Mouse (Mus musculus) splenic B cell, adult 2 months (primary cell): ENCODE data around the gene Asap2.

Experiments
- DNase-seq: peaks from one replicate; pipeline ENCODE4 v3.0.0-alpha.2; 2011; ENCODE audit warnings: low read depth, low spot score
- H3K27me3 ChIP-seq: 2 replicates; pipeline ENCODE4 v1.6.1; 2012; ENCODE audit warnings: mild to moderate bottlenecking, low read length, moderate library complexity, mixed read lengths; ENCODE audit not compliant: control insufficient read depth, poor library complexity, insufficient read depth, severe bottlenecking
- H3K36me3 ChIP-seq: 2 replicates; pipeline ENCODE4 v1.6.1; 2012; ENCODE audit warnings: mild to moderate bottlenecking, low read length, moderate library complexity, mixed read lengths; ENCODE audit not compliant: control insufficient read depth, poor library complexity, insufficient read depth, severe bottlenecking

The Asap2 gene

GRCm38 (mm10) chr12:21229076-21229918 is 239.0 kb downstream of the Asap2 start:
- no peaks in the 10 kb centered on the region for H3K36me3 ChIP-seq
- H3K27me3 ChIP-seq, result no peaks in the 10 kb centered on the region
- DNase-seq, result no peak

DNA sequence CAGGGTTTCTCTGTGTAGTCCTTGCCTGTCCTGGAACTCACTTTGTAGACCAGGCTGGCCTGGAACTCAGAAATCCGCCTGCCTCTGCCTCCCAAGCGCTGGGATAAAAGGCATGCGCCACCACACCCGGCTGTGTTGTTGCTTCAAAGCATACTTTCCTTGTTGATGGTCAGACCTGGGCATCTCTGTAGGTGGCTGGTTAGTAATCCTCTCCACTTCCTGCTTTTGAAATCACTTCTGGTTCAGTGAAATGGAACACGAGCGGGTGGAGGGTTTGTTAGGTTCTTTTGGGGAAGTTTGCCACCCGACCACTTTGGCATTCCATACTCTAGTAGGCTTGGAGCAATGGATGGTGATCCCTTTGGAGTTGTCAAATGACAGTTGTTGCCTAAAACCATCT is 243.5 kb downstream of the Asap2 start:
- no peaks in the 10 kb centered on the region for H3K27me3 ChIP-seq
- DNase-seq, result no peak
- no peaks in the 10 kb centered on the region for H3K36me3 ChIP-seq

DNA sequence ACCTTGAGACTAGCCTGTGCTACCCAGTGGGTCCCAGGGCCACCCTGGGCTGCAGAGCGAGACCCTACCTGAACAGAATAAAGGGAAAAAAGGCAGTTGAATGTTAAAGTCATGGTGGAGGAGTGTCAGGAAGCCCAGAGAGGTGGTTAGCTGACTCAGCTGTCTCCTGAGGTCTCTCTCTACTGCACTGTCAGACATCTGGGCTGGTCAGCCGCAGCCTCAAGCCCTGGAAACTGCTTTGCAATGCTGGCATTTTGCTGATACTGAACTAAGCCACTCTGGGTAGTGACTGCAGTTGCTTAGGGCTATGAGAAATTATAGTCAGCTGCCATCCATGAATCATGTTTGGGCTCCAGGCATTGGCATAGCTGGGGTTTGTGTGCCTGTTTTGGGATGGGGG is 244.3 kb downstream of the Asap2 start:
- H3K36me3 ChIP-seq, result no peaks in the 10 kb centered on the region
- no peak for DNase-seq
- no peaks in the 10 kb centered on the region for H3K27me3 ChIP-seq

- no peaks in the 10 kb centered on the region for H3K27me3 ChIP-seq
- no peak for DNase-seq
- no peaks in the 10 kb centered on the region for H3K36me3 ChIP-seq
These were observed 251.7 kb downstream of the Asap2 start for GRCm38 (mm10) chr12:21241965-21242364.

- no peaks in the 10 kb centered on the region for H3K27me3 ChIP-seq
- H3K36me3 ChIP-seq, result no peaks in the 10 kb centered on the region
These were observed 254.2 kb downstream of the Asap2 start for GRCm38 (mm10) chr12:21244375-21244960.

GRCm38 (mm10) chr12:21247711-21248392 is 257.6 kb downstream of the Asap2 start:
- no peaks in the 10 kb centered on the region for H3K36me3 ChIP-seq
- H3K27me3 ChIP-seq, result no peaks in the 10 kb centered on the region
- no peak for DNase-seq

More at GRCm38 (mm10) chr12:21244375-21244960, 254.2 kb downstream of the Asap2 start:
- DNase-seq, result no peak

GRCm38 (mm10) chr12:21260494-21261256 is 270.4 kb downstream of the Asap2 start:
- peak; percentile 49 for DNase-seq
- Histone ChIP-seq H3K27me3 (no peaks in the 10 kb centered on the region), H3K36me3 (peaks cover 1% of the 10 kb centered on the region; the same call in 1 of the 2 replicates)

GRCm38 (mm10) chr12:21261521-21261920 is 271.3 kb downstream of the Asap2 start:
- Histone ChIP-seq H3K27me3 (no peaks in the 10 kb centered on the region), H3K36me3 (peaks cover 1% of the 10 kb centered on the region; the same call in 1 of the 2 replicates)
- no peak for DNase-seq

DNA sequence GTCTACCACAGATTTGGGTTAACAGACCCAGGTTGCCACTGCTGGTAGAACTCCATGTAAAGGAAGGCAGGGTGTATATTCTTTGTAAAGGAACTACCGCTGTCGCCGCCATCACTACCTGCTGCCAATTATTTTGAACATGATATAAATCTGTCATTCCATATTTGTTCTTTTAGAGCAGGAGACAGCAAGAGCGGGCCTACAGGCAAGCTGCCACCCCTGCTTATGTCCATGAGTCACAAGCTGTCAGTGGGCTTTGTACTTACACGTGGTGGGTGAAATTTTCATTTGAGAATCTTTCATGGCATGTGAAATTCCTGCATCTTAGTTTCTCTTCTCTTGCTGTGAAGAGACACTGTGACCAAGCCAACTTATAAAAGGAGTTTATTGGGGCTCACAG is 273.0 kb downstream of the Asap2 start:
- Histone ChIP-seq H3K36me3 (peaks cover 1% of the 10 kb centered on the region; the same call in 1 of the 2 replicates), H3K27me3 (no peaks in the 10 kb centered on the region)
- DNase-seq, result no peak

DNA sequence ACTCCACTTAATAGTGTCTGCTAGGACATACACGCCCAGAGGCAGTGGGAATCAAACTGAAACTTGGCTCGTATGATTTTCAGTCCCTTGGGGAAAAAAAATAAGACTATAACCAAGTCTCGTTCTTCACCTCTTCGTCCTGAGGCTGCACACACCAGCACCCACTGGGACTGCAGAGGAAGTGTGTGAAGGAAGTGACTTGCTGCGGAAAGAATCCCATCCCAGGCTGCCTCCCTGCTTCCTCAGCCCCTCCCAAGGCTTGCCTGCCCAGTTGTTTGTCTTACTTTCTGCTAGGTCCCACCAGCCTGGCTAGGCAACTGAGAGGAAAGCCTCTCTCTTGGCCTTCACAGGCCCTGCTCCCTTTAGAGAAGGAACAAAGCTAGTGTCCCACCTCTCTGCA is 274.0 kb downstream of the Asap2 start:
- H3K27me3 ChIP-seq, result no peaks in the 10 kb centered on the region
- peaks cover 1% of the 10 kb centered on the region; the same call in 1 of the 2 replicates for H3K36me3 ChIP-seq
- DNase-seq, result no peak

GRCm38 (mm10) chr12:21264970-21265369 is 274.7 kb downstream of the Asap2 start:
- H3K36me3 ChIP-seq, result peaks cover 2% of the 10 kb centered on the region
- DNase-seq, result no peak
- H3K27me3 ChIP-seq, result no peaks in the 10 kb centered on the region

DNA sequence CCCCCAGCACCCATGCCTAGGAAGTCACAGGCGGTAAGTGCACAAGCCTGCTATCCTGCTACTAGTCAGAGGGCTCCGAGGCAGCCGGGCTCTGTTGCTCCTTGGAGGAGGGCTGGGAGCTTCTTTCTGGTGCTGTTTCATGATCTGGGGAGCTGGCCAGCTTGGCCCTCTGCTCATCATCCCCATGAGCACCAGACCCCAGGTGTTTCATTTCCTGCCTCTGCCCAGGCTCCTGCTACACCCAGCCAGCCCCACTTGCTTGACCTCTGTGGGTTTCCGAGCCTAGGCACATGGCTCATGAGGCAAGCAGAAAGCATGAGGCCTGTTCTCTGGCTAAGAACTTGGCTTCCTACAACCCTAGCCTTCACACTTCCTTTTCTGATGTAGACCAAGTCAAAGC is 275.2 kb downstream of the Asap2 start:
- Histone ChIP-seq H3K27me3 (no peaks in the 10 kb centered on the region), H3K36me3 (peaks cover 4% of the 10 kb centered on the region; the same call in 1 of the 2 replicates)
- DNase-seq, result no peak

GRCm38 (mm10) chr12:21265946-21266783 is 275.9 kb downstream of the Asap2 start:
- Histone ChIP-seq H3K27me3 (no peaks in the 10 kb centered on the region), H3K36me3 (peaks cover 6% of the 10 kb centered on the region; the same call in 1 of the 2 replicates)
- peak; percentile 53 for DNase-seq

DNA sequence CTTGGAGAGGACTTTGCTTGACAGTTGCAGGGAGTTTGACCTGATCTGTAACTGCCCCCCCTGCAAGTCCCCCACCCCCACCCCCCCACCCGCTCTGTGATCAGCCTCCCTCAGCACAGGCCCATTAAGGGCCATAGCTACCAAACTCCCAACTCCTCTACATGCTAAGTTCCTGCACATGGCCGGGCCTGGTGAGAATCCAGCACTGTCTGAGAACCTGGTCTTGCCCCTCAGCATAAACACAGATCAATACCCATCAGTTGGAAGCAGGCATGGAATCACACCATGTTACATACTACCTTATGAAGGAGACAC is 276.5 kb downstream of the Asap2 start:
- DNase-seq, result no peak
- Histone ChIP-seq H3K27me3 (no peaks in the 10 kb centered on the region), H3K36me3 (peaks cover 6% of the 10 kb centered on the region; the same call in 1 of the 2 replicates)
